Mouse (Mus musculus): ENCODE results near the gene Gm49387.

The Gm49387 gene

DNA sequence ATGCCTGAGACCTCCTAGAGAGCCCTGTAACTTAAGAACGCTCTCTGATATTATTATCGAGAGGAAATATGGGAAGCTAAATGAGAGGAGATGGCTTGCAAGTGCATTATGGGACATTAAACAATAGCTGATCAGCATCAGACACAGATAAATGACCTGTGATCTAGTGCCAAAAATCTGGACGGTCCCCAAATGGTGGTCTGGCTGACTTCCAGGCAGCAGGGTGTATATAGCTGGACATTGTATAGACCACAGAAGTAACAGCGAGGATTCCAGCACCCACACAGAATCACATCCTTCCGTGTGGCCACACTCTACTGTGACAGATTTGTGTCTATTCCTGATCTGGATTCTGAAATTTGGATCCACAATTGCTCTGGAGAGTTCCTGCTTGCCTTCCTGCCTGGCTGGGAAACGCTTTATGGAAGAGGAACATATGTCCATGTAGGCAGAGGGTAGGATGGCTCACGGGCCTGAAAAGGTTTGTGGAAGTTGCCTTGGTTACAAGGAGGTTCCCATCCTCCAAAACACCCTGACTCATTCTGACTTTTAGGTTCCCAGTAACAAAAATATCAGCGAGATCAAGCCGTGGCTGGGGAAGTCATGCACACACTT, 68.0 kb downstream of the Gm49387 start:
- no peak for DNase-seq

GRCm38 (mm10) chr14:31571419-31571818, 69.3 kb downstream of the Gm49387 start:
- no peak for DNase-seq

- no peak for DNase-seq
These were observed 70.3 kb downstream of the Gm49387 start for GRCm38 (mm10) chr14:31570131-31570951.

- peak; percentile 12 to 27 for DNase-seq
These were observed 71.5 kb downstream of the Gm49387 start for GRCm38 (mm10) chr14:31569151-31569631.

DNA sequence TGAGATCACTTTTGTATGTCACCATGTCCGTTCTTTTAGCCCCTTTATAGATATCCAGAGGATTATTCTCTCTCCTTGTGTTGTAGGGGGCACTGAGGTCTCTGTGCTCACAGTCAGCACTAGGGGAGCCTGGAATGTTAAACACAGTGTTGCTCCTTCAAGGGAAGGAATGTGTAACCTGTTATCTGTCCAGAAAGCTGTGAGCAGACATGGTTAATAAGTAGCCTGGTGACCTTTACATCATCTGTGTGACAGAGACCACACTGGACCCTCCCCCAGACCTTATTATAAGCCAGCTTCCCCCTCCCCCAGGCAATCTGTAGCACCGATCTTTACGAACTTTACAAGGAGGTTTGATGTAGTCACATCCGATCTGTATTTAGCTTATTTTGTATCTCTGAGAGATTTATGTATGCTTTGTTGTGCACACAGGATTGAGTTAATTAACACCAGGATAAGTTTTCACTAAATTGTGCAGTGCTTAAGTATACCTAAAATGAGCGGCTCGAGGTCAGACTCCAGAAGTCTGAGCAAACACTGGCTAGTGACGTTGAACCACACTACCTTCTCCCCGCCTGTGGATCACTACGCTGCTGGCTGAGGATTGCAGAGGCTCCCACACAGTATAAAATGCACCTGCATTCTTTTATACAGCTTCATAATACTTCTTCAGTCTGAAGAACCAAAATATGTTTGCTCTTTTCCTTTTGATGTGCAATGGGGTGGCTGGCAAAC, 75.0 kb downstream of the Gm49387 start:
- no peak for DNase-seq

DNA sequence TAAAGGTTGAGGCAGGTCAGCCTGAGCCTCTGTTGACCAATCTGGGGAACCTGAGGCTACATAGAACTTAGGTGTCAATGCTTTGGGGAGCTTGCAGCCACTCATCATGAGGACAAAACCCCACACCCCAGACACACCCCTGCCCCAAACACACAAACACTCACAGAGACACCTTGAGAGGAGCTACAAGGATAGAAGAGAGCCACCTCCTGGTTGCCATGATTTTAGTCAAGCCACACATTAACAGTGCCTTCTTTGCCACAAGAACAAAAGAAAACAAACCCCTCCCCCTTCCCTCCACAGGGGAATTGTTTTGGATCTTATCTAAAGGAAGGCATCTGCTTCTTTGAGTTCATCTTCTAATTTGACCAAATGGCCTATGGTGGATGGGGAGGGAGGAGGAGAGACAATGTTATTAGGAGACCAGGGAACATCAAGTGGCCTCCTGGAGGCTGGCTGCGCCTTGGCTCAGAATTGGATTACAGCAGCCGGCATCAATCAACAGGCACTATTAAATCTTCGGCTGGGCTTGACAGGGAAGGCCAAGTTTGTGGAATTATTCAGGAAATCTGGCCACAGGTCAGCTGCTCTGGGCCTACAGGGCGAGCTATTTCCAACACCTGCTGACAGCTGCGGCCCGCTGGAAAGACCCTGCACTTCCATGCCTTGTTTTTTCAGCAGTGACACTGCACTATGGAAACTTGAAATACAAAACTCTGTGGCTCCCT, 76.1 kb downstream of the Gm49387 start:
- peak; percentile 47 to 70 for DNase-seq

DNA sequence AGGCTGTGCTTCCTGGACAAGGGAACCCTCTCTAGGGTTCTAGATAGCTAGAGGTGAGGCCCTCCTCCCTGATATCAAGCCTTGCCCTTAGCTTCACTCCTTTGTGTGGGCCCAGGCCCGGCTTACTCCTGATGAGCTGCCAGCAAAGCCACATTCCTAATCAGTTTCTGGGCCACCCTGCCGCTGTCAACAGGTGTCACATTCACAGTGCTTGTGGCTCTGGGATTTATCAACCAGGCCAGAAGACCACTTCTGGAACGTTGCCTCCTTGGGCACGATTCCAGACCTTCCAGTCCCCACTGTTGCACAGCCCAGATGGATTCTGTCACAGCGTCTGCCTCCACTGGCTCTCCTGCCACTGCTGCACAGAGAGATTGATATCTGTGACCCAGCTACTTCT, 79.8 kb downstream of the Gm49387 start:
- peak; percentile 17 to 34 for DNase-seq

DNA sequence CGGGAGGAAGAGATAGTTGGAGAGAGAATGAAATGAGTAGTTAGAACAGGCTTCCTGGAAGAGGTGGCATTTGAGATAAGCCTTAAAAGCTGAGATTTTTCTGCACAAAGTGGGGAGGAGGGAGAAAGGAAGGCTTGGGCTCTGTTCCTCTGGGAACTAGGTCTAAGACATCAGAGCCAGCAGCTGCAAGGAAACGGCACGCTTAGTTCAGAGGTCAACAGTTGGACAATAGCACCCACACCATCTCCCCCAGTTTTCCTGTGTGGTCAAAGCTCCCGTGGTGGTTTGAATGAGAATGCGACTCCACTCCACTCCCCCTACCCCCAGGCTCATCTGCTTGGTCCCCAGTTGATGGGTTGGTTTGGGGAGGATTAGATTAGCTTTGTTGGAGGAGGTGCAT, 81.5 kb downstream of the Gm49387 start:
- peak; percentile 38 to 56 for DNase-seq

- DNase-seq = no peak
These were observed 82.9 kb downstream of the Gm49387 start for GRCm38 (mm10) chr14:31557784-31558183.

- DNase-seq = no peak
These were observed 83.4 kb downstream of the Gm49387 start for GRCm38 (mm10) chr14:31557273-31557672.

- DNase-seq = no peak
These were observed 84.0 kb downstream of the Gm49387 start for GRCm38 (mm10) chr14:31556526-31557260.

GRCm38 (mm10) chr14:31555963-31556434, 84.7 kb downstream of the Gm49387 start:
- no peak for DNase-seq

DNA sequence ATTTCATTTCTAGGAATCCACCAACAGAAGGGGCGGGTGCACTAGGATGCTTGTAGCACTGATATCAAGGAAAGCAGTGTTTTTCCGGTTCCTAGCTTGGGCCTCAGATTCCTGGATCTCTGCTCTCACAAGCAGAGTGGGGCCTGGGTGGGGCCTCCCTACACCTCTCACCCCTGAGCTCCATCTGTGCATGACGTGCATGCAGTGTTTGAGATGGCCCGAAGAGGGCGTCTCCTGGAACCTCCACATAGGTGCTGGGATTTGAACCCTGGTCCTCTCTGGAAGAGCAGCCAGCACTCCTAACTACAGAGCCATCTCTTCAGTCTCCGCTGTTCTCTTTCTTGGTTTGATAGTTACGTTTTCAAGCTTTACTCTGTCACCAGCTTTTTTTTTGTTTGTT, 85.7 kb downstream of the Gm49387 start:
- no peak for DNase-seq

- DNase-seq = no peak
These were observed 96.7 kb downstream of the Gm49387 start for GRCm38 (mm10) chr14:31543885-31544442.

- DNase-seq = peak; percentile 18 to 31
These were observed 103.4 kb downstream of the Gm49387 start for GRCm38 (mm10) chr14:31537298-31537697.

GRCm38 (mm10) chr14:31532656-31533055, 108.0 kb downstream of the Gm49387 start:
- no peak for DNase-seq

- peak; percentile 20 to 26 for DNase-seq
These were observed 109.1 kb downstream of the Gm49387 start for GRCm38 (mm10) chr14:31531506-31532148.

GRCm38 (mm10) chr14:31530847-31531246, 109.8 kb downstream of the Gm49387 start:
- DNase-seq = no peak

- no peak for DNase-seq
These were observed 115.5 kb downstream of the Gm49387 start for GRCm38 (mm10) chr14:31525040-31525810.

DNA sequence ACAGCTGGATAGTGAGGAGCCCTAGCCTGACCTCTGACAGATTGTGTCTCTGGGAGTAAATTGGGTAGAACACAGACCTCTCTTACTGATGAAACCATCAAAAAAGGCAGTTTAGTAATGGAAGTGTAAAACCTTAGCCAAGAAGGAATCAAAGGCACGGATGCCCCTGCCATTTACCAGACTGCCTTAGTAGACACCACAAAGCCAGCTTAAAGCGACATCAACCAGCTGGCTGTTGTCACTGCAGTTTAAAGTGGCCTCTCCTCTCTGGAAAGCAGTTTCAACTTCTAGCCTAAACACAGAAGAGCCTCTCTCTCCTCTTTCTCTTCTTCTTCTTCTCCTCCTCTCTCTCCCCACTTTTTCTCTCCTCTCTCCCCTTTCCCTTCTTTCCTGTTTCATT, 119.4 kb downstream of the Gm49387 start:
- no peak for DNase-seq

All from lung, adult 18-20 months (tissue).